Mouse (Mus musculus) CH12.LX (cell line): ENCODE results near the gene Tk2. TPM values are rescaled to one million over a fixed set of nuclear protein-coding genes. Genes with fewer than 3 reads are reported as not detected.

Experiments used
- DNase-seq: peaks from one replicate; pipeline ENCODE4 v3.0.0-alpha.2; 2013; ENCODE audit errors: extremely low read depth
- H3K27ac ChIP-seq: 2 replicates; pipeline ENCODE4 v1.5.1; 2012; ENCODE audit warnings: low read depth, mild to moderate bottlenecking, control low read depth, moderate library complexity; ENCODE audit not compliant: insufficient read depth
- H3K27me3 ChIP-seq: replicated peaks from 2 replicates; pipeline ENCODE3; 2012; ENCODE audit warnings: inconsistent platforms
- H3K36me3 ChIP-seq, 2 experiments: replicated peaks in 1 of 2; 2 replicates each; pipeline versions ENCODE3 to v1.6.1; 2012; ENCODE audit warnings: inconsistent platforms in 1 of 2, low read length in 1 of 2, mild to moderate bottlenecking in 1 of 2, mixed read lengths in 1 of 2, moderate library complexity in 1 of 2; ENCODE audit not compliant: control insufficient read depth in 1 of 2, insufficient read depth in 1 of 2
- H3K4me1 ChIP-seq, 2 experiments: 2 replicates each; pipeline ENCODE4 v1.6.1; 2012; ENCODE audit warnings: inconsistent platforms in 1 of 2, moderate library complexity in 1 of 2; ENCODE audit not compliant: insufficient read depth in 2 of 2, control insufficient read depth in 1 of 2
- H3K4me2 ChIP-seq: 2 replicates; pipeline ENCODE4 v1.6.1; 2012; ENCODE audit warnings: low read depth, mild to moderate bottlenecking, control low read depth; ENCODE audit not compliant: poor library complexity, insufficient read depth, severe bottlenecking
- H3K4me3 ChIP-seq, 3 experiments: fragments of 150-350 bp in 1 of 3; sonication (generic) in 1 of 3; replicated peaks in 1 of 3; 2 replicates each; pipeline versions ENCODE3 to v1.5.1; 2011 to 2012; ENCODE audit warnings: low read depth in 2 of 3, low read length in 2 of 3, mild to moderate bottlenecking in 2 of 3, moderate library complexity in 2 of 3, control low read depth in 1 of 3, improper control_type of control experiment in 1 of 3, inconsistent platforms in 1 of 3, mixed read lengths in 1 of 3; ENCODE audit not compliant: poor library complexity in 1 of 3
- H3K79me2 ChIP-seq: replicated peaks from 2 replicates; pipeline ENCODE4 v1.6.1; 2012; ENCODE audit warnings: mild to moderate bottlenecking, moderate library complexity; ENCODE audit not compliant: control insufficient read depth, poor library complexity, insufficient read depth, severe bottlenecking; ENCODE audit errors: extremely low read depth
- H3K9ac ChIP-seq: 2 replicates; pipeline ENCODE4 v1.6.1; 2012; ENCODE audit warnings: low read depth, mild to moderate bottlenecking, control low read depth, moderate library complexity; ENCODE audit not compliant: insufficient read depth
- H3K9me3 ChIP-seq: replicated peaks from 2 replicates; pipeline ENCODE3; 2012; ENCODE audit warnings: low read length, inconsistent platforms, mixed read lengths
- BHLHE40 ChIP-seq: IDR thresholded peaks from 2 replicates; pipeline ENCODE4 v1.6.1; 2011; ENCODE audit warnings: mild to moderate bottlenecking, low read depth, low read length, improper control_type of control experiment
- CTCF ChIP-seq, 2 experiments: IDR thresholded peaks in 1 of 2; conservative IDR thresholded peaks in 1 of 2; 2 replicates each; pipeline ENCODE4 v1.5.1; 2011 to 2012; ENCODE audit warnings: low read depth in 2 of 2, low read length in 2 of 2, improper control_type of control experiment in 1 of 2, inconsistent platforms in 1 of 2, mild to moderate bottlenecking in 1 of 2, moderate library complexity in 1 of 2
- ELF1 ChIP-seq: IDR thresholded peaks from 2 replicates; pipeline ENCODE4 v1.6.1; 2014; ENCODE audit warnings: low read depth, mild to moderate bottlenecking, inconsistent platforms, low read length, improper control_type of control experiment
- EP300 ChIP-seq: IDR thresholded peaks from 2 replicates; pipeline ENCODE4 v1.6.1; 2011; ENCODE audit warnings: low read length, improper control_type of control experiment
- HCFC1 ChIP-seq: IDR thresholded peaks from 2 replicates; pipeline ENCODE4 v1.6.1; 2012; ENCODE audit warnings: low read depth, mild to moderate bottlenecking, inconsistent platforms, low read length, improper control_type of control experiment
- NRF1 ChIP-seq: IDR thresholded peaks from 2 replicates; pipeline ENCODE4 v1.6.1; 2014; ENCODE audit warnings: low read depth, mild to moderate bottlenecking, inconsistent platforms, low read length, improper control_type of control experiment, moderate library complexity
- PAX5 ChIP-seq: IDR thresholded peaks from 2 replicates; pipeline ENCODE4 v1.6.1; 2012; ENCODE audit warnings: low read length, inconsistent platforms, mixed read lengths
- POLR2A ChIP-seq: IDR thresholded peaks from 2 replicates; pipeline ENCODE4 v1.6.1; 2011; ENCODE audit warnings: low read depth, mild to moderate bottlenecking, improper control_type of control experiment, low read length
- POLR2AphosphoS2 ChIP-seq: IDR thresholded peaks from 2 replicates; pipeline ENCODE4 v1.6.1; 2011; ENCODE audit warnings: low read depth, low read length, improper control_type of control experiment
- RCOR1 ChIP-seq: conservative IDR thresholded peaks from 2 replicates; pipeline ENCODE4 v1.6.1; 2012; ENCODE audit warnings: low read depth, mild to moderate bottlenecking, inconsistent platforms, low read length, improper control_type of control experiment
- TBP ChIP-seq: conservative IDR thresholded peaks from 2 replicates; pipeline ENCODE4 v1.6.1; 2011; ENCODE audit warnings: low read depth, low read length, improper control_type of control experiment
- USF1 ChIP-seq: IDR thresholded peaks from 2 replicates; pipeline ENCODE4 v1.6.1; 2014; ENCODE audit warnings: low read depth, mild to moderate bottlenecking, inconsistent platforms, low read length, improper control_type of control experiment
- ZMIZ1 ChIP-seq: IDR thresholded peaks from 2 replicates; pipeline ENCODE4 v1.6.1; 2012; ENCODE audit warnings: low read depth, mild to moderate bottlenecking, inconsistent platforms, low read length, improper control_type of control experiment
- dilution Hi-C: fragments of 300-500 bp; cut with MboI; formaldehyde crosslinking; loops from 2 replicates; pipeline ENCODE4 v1.14.3; 2020; ENCODE audit warnings: low sequenced_read_pairs; ENCODE audit not compliant: extremely low pct_unique_long_range_greater_than_20kb, extremely low pct_ligation_motif_present
- in situ Hi-C: fragments of 300-500 bp; cut with MboI; formaldehyde crosslinking; loops from 3 replicates; pipeline ENCODE4 v1.14.3; 2019; ENCODE audit warnings: low sequenced_read_pairs, low pct_ligation_motif_present, low pct_unique_long_range_greater_than_20kb, mixed read lengths
- polyA plus RNA-seq: library from polyadenylated mRNA; unstranded; fragments of >175 nt; gene quantifications from 2 replicates; pipeline ENCODE4 v1.2.1, GENCODE M21; 2012; ENCODE audit warnings: low read depth; ENCODE audit not compliant: insufficient read length
- total RNA-seq, 2 experiments: library from RNA; depleted of rRNA; stranded (reverse); fragments of 300-350 nt in 1 of 2; fragments of >200 nt in 1 of 2; gene quantifications; 2 replicates each; pipeline ENCODE4 v1.2.3; 2012 to 2014

The Tk2 gene
- total and polyA plus RNA-seq, 3 experiments = 7.3 to 13.5 (median 8.9) TPM

DNA sequence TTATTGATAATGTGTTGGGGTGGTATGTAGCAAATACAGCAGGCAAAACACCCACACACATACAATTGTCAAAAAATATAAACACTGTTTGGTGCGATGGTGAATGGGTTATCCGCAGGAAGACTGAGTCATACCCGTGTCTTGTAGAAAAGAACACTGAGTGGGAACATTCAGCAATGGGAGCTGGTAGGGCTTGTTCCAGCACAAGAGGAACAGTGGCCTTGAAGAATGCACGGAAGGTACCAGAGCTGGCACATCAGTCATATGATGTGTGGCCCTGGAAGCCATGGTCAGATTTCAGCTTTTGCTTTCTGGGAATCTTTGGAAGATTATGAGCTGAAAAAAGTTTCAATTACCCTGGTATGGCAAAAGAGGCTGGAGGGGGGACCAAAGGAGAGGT, 61.5 kb downstream of the Tk2 start:
- Histone ChIP-seq H3K27ac (no peak overlapping the region), H3K9ac (no peak overlapping the region), H3K4me2 (no peak overlapping the region), H3K79me2 (no peaks in the 10 kb centered on the region), H3K4me3 (no peak overlapping the region), H3K4me1 (peaks cover 11 to 24% of the 10 kb centered on the region in 2 experiments), H3K9me3 (no peaks in the 10 kb centered on the region), H3K27me3 (peaks cover 48% of the 10 kb centered on the region), H3K36me3 (no peaks in the 10 kb centered on the region)
- TF ChIP-seq BHLHE40 (no peak), TBP (no peak), POLR2A (no peak), HCFC1 (no peak)
- dilution Hi-C loops = no loop called here
- no peak for DNase-seq
- in situ Hi-C loops = no loop called here

DNA sequence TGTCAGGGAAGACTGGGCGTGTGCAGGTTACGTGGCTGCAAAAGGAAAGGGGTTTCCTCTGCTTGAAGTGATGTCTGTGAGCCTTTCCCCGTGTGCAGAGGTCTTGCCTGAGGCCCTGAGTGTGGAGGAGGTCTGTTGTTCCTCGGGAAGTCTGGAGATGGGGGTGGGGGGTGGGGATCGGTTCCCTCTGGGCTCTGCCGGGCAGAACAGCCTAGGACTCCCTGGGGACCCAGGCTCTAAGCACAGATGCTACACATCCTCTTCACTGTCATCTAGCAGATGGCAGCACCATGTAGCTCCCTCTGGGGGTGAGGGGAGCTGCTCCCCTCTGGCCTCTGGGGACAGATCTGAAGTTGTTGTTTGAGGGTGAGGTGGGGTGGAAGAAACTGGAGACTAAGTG, 63.5 kb downstream of the Tk2 start:
- DNase-seq = peak; percentile 36
- no peak overlapping the region for H3K4me2 ChIP-seq
- peaks cover 56% of the 10 kb centered on the region for H3K27me3 ChIP-seq
- H3K9me3 ChIP-seq = no peaks in the 10 kb centered on the region
- TF ChIP-seq CTCF (conservative IDR thresholded peaks at IDR 0.05 in 1 of 2, IDR thresholded peaks at IDR 0.05 in 1 of 2; ENCODE audit: low read depth in 2 of 2, low read length in 2 of 2) (peak in 1 of 2 experiments; percentile 16; a peak in 1 of 4 replicates), POLR2AphosphoS2 (no peak), USF1 (no peak), PAX5 (no peak), EP300 (no peak), ZMIZ1 (no peak), NRF1 (no peak)
- TF ChIP-seq, all 38 proteins: peak for 1
- Histone ChIP-seq H3K79me2 (no peaks in the 10 kb centered on the region), H3K9ac (no peak overlapping the region), H3K4me1 (peaks cover 9 to 15% of the 10 kb centered on the region in 2 experiments), H3K36me3 (no peaks in the 10 kb centered on the region), H3K27ac (no peak overlapping the region), H3K4me3 (no peak overlapping the region)
- dilution Hi-C loops = no loop called here
- in situ Hi-C loops = no loop called here

GRCm38 (mm10) chr8:104177054-104177453, 71.3 kb downstream of the Tk2 start:
- Histone ChIP-seq H3K4me1 (peaks cover 9 to 19% of the 10 kb centered on the region in 2 experiments), H3K4me2 (no peak overlapping the region), H3K79me2 (no peaks in the 10 kb centered on the region), H3K4me3 (no peak overlapping the region), H3K36me3 (no peaks in the 10 kb centered on the region), H3K27me3 (peaks cover 18% of the 10 kb centered on the region), H3K27ac (no peak overlapping the region), H3K9me3 (no peaks in the 10 kb centered on the region), H3K9ac (no peak overlapping the region)
- no peak for TF ChIP-seq RCOR1
- TF ChIP-seq EP300 = no peak
- no peak for TF ChIP-seq ELF1
- DNase-seq = no peak
- in situ Hi-C loops (no loop called here), dilution Hi-C loops (no loop called here)

Other genes starting within 250 kb of the Tk2 start
- 0.25 and 0.34 TPM in 2 replicates for gene Cdh5, start 146.9 kb downstream of the Tk2 start, total RNA-seq (2012; rRNA removed)
- gene Cdh5, start 146.9 kb downstream of the Tk2 start, total RNA-seq (2014; rRNA removed) = 0.20 and 0.48 TPM in 2 replicates
- 1.7 and 1.8 TPM in 2 replicates for gene Cdh5, start 146.9 kb downstream of the Tk2 start, polyA plus RNA-seq
- gene Bean1, start 78.1 kb downstream of the Tk2 start, total RNA-seq (2012; rRNA removed) = not detected in 2 replicates
- gene Bean1, start 78.1 kb downstream of the Tk2 start, total RNA-seq (2014; rRNA removed) = not detected in 2 replicates
- not detected in 2 replicates for gene Bean1, start 78.1 kb downstream of the Tk2 start, polyA plus RNA-seq
- gene Cklf, start 2.3 kb upstream of the Tk2 start, total RNA-seq (2012; rRNA removed) = 20.7 and 25.3 TPM in 2 replicates
- gene Cklf, start 2.3 kb upstream of the Tk2 start, total RNA-seq (2014; rRNA removed) = 35.2 and 38.8 TPM in 2 replicates
- gene Cklf, start 2.3 kb upstream of the Tk2 start, polyA plus RNA-seq = 25.0 and 29.7 TPM in 2 replicates
- gene Cmtm2a, start 44.6 kb upstream of the Tk2 start, total RNA-seq (2012; rRNA removed) = not detected in 2 replicates
- gene Cmtm2a, start 44.6 kb upstream of the Tk2 start, total RNA-seq (2014; rRNA removed) = not detected in 2 replicates
- not detected in 2 replicates for gene Cmtm2a, start 44.6 kb upstream of the Tk2 start, polyA plus RNA-seq
- gene Gm45711, start 61.5 kb upstream of the Tk2 start, total RNA-seq (2012; rRNA removed) = not detected in 2 replicates
- gene Gm45711, start 61.5 kb upstream of the Tk2 start, total RNA-seq (2014; rRNA removed) = not detected in 2 replicates
- gene Gm45711, start 61.5 kb upstream of the Tk2 start, polyA plus RNA-seq = not detected in 2 replicates
- gene Cmtm1, start 61.6 kb upstream of the Tk2 start, total RNA-seq (2012; rRNA removed) = not detected in 2 replicates
- not detected in 2 replicates for gene Cmtm1, start 61.6 kb upstream of the Tk2 start, total RNA-seq (2014; rRNA removed)
- not detected in 2 replicates for gene Cmtm1, start 61.6 kb upstream of the Tk2 start, polyA plus RNA-seq
- gene Gm11020, start 73.0 kb upstream of the Tk2 start, total RNA-seq (2012; rRNA removed) = not detected in 2 replicates
- gene Gm11020, start 73.0 kb upstream of the Tk2 start, total RNA-seq (2014; rRNA removed) = not detected in 2 replicates
- not detected in 2 replicates for gene Gm11020, start 73.0 kb upstream of the Tk2 start, polyA plus RNA-seq
- not detected in 2 replicates for gene Cmtm2b, start 73.7 kb upstream of the Tk2 start, total RNA-seq (2012; rRNA removed)
- not detected in 2 replicates for gene Cmtm2b, start 73.7 kb upstream of the Tk2 start, total RNA-seq (2014; rRNA removed)
- gene Cmtm2b, start 73.7 kb upstream of the Tk2 start, polyA plus RNA-seq = not detected in 2 replicates
- gene Cmtm3, start 90.9 kb upstream of the Tk2 start, total RNA-seq (2012; rRNA removed) = 3.9 TPM in 2 replicates
- gene Cmtm3, start 90.9 kb upstream of the Tk2 start, total RNA-seq (2014; rRNA removed) = 4.2 and 4.3 TPM in 2 replicates
- gene Cmtm3, start 90.9 kb upstream of the Tk2 start, polyA plus RNA-seq = 8.8 and 11.0 TPM in 2 replicates
- gene Cmtm4, start 147.2 kb upstream of the Tk2 start, total RNA-seq (2012; rRNA removed) = 2.3 and 2.7 TPM in 2 replicates
- 2.5 and 2.6 TPM in 2 replicates for gene Cmtm4, start 147.2 kb upstream of the Tk2 start, total RNA-seq (2014; rRNA removed)
- 2.6 and 3.0 TPM in 2 replicates for gene Cmtm4, start 147.2 kb upstream of the Tk2 start, polyA plus RNA-seq
- 12.7 and 15.8 TPM in 2 replicates for gene Dync1li2, start 194.5 kb upstream of the Tk2 start, total RNA-seq (2012; rRNA removed)
- gene Dync1li2, start 194.5 kb upstream of the Tk2 start, total RNA-seq (2014; rRNA removed) = 14.3 and 17.7 TPM in 2 replicates
- 22.8 and 30.4 TPM in 2 replicates for gene Dync1li2, start 194.5 kb upstream of the Tk2 start, polyA plus RNA-seq